Mouse (Mus musculus) fat pad, adult 2 months (tissue): ENCODE results near the gene Stx11.
"Not testable (repeated sequence)": the region's sequence is repeated elsewhere in the genome, so short reads cannot be mapped to it uniquely, and the experiment has no call there.

Experiments
- DNase-seq: peaks from one replicate; pipeline ENCODE4 v3.0.0-alpha.2; 2011; ENCODE audit warnings: low read depth, low spot score; ENCODE audit errors: extremely low read depth

Stx11 gene

DNA sequence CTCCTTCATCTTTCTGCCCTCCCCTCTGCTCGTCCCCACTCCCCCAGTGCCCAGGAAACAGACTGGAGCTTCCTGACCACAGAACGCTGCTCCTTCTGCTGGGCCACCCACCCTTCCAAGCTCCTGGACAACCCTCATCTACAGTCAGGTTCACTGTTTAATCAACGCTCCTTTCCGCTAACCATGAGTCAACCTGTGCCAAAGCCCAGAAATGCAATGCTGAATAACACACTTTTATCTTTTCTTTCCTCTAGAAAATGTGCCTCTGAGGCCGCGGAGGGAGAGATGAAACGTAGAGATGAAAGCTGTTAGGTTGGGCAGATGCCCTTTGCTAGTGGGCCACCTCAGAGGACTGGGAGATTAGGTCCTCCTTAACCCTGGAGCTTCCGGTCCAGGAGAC is 2.6 kb downstream of the Stx11 start:
- no peak for DNase-seq

DNA sequence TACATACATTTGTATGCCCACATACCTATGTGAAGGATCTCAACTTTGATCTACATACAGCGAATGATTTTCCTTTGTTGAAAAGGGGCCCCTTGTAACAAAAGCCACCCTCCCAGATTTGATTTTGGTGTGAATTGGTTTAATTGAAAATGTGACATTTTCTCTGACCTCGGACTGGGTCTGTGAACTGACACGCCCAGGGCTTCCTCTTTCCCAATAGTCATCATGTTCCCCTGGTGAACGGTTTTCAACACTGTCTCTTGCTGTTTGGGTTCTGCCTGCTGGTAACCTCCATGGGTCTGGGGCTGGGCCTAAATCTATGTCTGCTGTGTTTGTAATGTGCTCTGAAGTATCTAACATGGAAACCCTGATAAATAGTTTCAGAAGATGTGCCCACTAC is 6.8 kb downstream of the Stx11 start:
- no peak for DNase-seq

DNA sequence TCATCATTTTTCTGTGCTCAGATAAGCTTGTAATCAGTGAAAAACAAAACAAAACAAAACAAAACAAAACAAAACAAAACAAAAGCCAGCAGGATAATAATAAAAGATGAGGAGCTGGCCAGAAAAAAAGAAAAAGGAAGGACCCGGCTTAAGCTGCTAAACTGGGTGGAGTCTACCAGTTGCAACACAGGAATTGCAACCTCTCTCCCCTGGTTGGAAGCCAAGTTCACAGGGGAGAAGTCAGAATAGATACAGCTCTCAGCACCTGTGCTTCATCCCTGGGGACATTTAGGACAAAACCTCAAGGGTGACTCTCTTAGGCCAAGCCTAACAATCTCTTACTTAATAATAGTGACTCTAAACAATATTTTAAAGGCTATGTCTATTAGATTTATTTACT is 8.3 kb downstream of the Stx11 start:
- DNase-seq = peak; percentile 34

DNA sequence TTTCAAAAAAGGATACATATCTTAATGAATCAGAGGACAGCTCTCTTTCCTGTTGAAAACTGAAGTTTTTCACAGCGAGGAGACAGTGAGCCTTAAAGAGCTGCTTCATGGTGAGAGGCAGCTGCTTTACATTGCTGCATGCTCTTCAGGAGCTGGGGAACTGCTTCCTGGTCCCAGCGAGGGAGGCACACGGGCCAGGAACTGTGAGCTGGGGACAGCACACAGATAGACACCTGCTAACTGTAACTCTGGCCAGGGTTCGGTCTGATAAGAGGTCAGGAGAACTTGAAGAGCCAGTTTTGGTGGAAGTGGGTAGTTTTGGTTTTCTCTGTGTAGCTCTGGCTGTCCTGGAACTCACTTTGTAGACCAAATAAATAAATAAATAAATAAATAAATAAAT is 12.7 kb downstream of the Stx11 start:
- not testable (repeated sequence) for DNase-seq

DNA sequence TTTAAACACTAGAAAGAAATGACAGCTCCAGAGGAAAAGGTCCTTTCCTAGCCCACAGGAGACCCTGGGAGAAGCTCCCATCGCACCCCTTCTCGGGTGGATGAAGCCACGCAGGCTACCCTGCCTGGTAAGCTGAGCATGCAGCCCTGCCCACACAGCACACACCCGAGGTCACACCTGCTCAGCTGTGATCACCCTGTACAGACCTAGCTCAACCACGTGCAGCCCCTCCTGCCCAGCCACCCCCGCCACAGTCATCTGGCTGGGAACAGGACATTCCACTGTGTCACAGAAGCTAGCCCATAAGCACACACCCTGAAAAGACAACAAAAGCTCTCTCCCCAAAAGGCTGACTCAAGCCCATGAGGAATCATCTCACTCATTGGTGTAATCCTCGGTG is 14.8 kb downstream of the Stx11 start:
- no peak for DNase-seq

DNA sequence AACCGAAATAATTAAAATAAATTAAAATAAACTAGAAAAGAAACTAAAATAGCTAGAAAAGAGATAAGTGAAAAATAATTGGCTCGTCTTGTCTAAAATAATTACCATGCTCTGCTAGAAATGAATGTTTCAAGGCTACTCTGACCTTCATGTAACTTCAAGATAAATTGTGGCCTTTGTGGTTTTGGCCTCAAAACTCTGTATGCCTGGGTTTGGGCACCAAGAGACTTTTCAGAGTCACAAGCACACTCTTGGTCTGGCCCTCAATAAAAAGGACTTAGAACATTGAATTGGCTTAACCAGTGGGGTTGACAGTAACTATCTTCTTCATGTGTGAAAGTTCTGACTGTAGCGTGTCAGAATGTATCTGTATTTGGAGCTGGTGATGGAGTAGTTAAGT is 16.5 kb downstream of the Stx11 start:
- DNase-seq = no peak

DNA sequence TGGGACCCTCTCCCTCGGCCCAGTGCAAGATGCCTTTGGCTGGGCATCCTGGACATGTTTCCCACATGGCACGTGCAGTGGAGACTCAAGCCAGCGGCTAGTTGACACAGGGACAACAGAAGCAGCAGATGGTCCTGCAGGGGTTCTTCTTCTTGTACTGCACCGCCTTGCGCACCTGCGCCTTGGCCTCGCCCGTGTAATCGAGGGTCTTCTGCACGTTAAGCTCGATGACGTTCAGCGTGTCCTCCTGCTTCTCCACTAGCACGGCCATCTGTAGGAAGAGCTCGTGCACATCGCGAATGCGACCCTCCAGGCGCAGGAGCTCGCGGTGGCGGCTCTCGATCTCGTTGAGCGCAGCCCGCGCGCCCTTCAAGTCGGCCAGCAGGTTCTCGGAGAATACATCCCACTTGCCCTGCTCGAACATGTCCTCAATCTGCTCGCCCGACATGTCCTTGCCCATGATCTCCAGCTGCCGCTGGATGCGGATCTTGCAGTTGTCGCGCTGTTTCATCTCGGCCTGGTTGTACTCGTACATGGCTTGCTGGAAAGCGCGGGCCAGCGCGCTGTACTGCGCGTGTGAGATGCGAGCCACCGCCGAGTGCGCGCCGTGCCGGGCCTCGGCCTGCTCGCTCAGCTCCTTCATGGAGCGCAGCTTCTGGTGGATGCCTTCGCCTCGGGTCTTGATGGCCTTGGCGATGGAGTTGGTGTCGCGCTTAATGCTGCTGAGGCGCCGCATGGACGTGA is 22.9 kb downstream of the Stx11 start:
- no peak for DNase-seq

DNA sequence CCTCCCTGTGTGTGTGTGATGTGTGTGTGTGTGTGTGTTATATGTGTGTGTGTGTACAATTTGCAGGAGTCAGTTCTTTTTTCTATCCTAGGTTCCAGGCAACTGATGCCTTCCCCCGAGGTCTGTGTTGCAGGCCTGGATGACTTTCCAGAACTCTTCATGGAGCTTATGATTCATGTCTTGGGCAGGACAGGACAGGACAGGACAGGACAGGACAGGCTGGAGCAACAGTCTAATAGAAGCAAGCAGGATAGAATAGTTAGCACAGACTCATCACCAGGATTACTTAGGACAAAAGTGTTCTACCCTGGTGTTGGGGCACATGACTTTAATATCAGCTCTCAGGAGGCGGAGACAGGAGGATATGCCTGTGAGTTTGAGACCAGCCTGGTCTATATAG is 25.3 kb downstream of the Stx11 start:
- DNase-seq = peak; percentile 23

DNA sequence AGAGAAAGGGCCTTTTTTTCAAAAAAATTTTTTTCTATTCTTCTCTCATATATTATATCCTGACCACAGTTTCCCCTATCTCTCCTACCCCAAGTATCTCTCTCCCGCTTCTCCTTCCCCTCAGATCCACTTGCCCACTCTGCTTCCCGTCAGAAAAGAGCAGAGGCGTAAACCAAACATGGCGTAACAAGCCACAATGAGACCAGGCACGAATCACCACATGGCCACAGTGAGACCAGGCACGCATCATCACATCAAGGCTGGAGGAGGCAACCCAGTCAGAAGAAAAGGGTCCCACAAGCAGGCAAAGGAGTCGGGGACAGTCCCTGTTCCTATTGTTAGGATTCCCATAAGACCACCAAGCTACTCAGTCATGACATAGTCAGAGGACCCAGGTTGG is 28.0 kb downstream of the Stx11 start:
- no peak for DNase-seq

DNA sequence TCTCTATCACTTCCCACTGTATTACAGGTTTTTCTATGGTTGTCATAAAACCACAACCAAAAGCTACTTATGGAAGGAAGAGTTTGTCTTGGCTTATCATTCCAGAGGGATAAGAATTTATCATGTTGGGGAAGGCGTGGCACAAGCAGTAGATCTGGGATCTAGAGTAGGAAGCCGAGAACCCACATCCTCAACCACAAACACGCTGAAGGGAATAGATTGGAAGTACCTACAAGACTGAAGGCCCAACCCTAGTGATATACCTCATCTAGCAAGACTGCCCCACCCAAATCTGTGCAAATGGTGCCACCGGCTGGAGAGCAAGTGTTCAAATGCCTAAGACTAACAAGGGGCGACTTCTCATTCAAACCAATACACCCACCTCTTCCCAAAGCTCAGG is 28.5 kb downstream of the Stx11 start:
- no peak for DNase-seq

DNA sequence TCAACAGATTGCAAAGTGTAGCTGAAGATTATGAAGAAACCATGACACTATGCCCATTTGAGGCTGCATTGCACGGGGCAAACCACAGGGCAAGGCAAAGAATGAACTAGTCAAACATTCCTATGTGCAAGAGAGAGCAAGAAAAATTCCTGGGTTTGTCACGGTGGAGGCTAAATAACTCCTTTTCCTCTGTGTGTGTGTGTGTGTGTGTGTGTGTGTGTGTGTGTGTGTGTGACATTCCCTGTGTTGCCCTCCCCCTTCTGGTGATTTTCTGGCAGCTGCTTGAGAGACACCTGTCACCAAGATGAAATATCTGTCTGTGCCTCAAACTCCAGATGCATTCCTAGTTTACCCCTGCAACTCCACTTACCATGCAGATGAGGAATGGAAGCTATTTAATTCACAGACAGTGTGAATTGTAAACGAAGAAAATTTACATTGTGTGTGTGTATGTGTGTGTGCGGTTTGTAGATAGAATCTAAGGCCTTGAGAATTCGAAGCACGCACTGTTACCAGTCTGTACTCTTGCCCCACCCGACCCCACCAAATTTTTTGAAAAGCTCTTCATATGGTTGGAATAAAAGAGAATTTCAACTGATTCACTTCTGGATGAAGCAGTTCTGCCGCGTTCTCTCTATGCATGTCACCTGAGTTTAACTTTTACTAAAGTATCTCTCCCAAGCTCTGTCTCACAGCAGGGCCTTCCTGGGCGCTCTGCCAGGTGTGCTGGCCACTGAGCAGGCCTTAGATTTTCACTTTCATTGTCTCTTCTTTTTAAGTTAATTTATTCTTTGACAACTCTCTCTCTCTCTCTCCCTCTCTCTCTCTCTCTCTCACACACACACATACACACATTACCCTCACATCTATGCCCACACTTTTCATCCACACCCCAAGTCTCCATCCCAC is 32.4 kb downstream of the Stx11 start:
- no peak for DNase-seq

DNA sequence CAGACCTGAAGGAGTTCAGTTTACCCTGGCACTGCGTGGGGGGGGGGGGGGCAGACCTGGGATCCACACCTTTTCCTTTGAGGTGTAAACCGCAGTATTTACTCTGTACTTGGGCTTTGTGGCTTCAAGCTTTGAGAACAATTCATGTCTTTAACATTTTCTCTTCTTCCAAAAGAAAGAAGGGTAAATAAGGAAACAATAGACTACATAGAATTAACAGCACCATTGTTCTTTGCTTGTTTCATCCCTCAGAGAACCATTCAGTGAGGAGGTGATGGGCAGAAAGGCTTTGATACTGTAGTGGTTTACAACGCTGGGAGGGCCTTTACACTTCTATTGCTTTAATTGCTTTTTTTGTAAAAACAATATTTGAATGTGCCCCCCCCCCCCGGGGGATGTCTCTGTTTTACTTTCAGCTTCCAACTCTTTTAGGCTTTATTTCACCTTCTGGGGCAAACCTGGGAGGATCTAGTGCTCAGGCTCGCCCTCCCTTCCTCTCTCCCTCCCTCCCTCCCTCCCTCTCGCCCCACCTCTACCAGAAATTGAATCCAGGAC is 33.7 kb downstream of the Stx11 start:
- no peak for DNase-seq

DNA sequence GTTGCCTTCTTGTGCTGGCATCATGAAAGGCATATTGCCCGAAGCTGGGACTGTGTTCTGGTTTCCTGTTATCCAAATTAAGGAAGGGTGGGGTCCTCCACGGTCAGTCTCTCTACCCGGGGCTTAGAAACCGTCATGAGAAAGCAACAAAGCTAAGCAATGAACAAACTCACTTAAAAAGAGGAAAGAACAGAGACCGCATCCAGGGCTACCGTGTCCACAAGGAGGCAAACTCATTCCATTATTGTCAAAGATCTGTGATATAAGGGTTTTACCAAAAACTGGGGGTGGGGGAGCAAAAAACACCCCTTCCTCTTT is 34.3 kb downstream of the Stx11 start:
- no peak for DNase-seq

DNA sequence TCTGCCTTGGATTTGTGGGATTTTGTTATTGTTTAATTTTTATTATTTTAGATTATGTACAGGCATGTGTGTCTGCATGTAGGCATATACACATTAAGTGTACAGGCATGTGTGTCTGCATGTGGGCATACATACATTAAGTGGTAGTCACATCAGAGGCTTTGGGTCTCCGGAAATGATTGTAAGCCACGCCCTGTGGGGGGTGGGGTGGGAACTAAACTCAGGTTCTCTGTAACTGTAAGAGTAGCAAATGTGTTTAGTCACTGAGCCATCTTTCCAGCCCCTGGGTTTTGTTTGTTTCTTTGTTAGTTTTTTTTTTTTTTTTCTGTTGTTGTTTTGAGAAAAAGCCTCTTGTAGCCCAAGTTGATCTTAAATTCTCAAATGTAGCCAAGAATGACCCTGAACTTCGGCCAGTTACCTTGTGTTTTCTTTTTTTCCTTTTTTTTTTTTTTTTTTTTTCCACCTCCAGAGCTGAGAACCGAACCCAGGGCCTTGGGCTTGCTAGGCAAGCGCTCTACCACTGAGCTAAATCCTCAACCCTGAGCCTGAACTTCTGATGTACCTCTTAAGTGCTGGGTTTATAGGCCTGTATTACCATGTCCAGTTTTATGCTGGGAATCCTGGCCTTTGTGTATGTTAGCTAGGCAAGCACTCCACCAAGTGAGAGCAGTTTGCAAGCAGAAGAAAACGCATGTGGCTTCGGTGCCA is 34.8 kb downstream of the Stx11 start:
- DNase-seq = no peak

DNA sequence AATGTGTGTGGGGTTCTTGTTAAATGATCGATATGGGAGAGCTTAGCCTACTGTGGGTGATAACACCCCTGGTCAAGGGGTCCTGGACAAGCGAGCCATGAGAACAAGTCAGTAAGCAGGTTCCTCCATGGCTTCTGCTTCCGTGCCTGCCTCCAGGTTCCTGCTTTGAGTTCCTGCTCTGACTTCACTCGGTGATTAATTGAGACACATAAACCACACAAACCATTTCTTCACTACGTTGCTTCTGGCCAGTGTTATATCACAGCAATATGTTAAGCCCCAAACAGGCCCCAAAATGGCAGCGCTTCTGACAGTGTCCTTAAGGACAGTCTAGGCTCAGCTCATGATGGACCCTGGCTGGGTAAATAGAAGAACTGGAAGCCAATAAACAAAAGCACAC is 35.9 kb downstream of the Stx11 start:
- DNase-seq = no peak

DNA sequence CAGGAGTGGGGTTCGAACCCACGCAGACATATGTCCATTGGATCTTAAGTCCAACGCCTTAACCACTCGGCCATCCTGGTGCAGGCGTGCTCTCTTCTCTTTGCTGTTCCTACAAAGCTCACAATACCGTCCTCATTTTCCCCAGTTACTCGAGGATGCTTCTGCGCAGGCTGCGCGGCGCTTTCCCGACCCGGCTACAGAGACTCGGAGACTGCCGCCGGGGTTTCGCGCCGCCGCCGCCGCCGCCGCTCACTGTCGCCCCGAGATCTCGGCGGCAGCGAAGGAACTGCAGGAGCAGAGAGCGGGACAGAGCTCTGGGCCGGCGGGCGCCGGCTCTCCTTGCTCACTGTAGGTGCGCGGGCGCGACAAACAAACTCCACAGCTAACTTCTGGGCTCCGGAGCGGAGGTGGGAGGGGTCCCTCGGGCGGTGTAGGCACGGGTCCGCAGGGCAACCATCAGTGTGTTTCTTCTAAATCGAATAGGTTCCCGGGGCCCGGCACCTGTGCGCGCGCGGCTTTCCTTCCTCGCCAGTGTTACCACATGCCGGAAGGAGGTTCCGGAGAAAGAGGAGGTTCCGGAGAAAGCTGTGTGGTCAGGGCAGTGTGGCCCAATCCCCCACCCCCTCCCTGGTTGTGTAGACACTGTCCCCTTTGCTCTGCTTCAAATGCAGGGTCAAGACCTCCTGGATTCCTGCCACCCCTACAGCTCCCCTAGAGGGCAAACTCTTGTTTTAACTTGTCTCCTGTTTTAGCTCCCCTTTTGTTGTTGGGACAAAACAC is 41.3 kb downstream of the Stx11 start:
- DNase-seq = peak; percentile 59

DNA sequence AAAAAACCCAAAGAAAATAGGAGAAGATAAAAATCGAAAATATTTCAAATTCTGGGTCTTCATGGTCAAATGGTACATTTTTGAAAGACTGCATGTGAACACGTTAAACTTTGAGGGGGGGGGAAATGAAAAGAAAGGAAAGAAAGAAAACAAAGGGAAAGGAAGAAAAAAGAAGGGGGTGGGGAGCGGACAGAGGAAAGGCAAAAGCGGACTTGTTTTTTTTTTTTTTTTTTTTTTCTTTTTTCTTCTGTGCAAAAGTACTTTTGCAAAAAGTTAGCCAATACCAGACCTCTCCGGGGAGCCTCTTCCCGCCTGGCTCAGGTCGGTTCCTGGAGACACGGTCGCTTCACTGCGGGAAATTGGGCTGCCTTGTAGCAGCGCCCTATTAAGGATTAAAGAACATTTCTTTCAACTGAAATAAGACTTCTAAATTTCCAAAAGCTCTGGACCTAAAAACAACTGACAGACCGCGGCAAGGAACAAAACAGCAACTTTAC is 42.0 kb downstream of the Stx11 start:
- DNase-seq = no peak

DNA sequence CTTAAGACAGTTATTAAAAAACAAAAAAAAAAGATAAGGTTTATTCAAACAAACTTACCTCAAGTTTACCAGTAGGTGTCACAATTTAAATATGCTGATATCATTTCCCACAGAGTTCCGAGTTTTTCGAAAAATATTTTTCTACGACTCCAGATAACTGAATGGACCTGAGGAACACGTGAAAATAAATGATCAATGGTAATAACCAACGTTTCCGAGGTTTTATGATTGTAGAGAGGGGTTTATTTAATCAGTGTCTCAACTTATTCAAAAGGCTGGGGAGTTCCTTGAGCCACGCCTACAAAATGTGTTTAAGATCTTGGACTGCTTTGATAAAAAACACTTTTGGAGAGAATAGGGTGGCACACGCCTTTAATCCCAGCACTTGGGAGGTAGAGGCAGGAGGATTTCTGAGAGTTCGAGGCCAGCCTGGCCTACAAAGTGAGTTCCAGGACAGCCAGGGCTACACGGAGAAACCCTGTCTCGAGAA is 42.5 kb downstream of the Stx11 start:
- DNase-seq = no peak

DNA sequence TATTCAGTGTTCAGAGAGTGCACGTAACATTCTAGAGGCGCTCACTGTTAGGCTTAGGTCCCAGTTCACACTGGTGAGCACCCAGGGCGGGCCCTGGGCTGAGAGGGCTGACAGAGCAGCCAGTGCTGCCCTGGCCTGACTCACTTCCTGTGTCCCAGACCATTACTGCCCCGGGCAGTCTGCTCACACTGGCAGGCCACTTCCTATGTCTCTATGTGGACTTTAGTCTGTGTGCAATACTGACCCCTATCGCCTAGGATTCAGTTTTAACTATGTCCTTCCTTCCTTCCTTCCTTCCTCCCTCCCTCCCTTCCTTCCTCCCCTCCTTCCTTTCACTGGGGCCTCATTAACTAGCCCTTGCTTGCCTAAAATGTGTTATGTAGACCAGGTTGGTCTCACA is 44.8 kb downstream of the Stx11 start:
- DNase-seq = no peak

DNA sequence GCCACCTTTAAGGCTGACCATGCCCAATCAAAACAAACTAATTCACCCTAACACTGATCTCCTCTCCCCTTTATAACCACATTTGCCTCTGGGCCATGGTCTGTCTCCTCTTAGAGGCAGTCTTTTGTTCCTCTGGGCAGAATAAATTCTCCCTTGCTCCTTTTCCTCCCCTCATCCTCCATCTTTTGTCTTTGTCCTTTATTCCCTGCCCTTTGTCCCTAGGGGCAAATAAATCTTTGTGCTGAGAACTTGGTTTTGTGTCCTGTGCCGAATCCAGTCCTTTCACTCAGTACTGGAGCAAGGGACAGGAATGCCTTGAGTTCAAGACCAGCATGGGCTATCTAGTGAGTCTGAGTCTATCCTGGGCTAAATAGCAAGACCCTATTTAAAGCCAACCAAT is 46.5 kb downstream of the Stx11 start:
- no peak for DNase-seq

DNA sequence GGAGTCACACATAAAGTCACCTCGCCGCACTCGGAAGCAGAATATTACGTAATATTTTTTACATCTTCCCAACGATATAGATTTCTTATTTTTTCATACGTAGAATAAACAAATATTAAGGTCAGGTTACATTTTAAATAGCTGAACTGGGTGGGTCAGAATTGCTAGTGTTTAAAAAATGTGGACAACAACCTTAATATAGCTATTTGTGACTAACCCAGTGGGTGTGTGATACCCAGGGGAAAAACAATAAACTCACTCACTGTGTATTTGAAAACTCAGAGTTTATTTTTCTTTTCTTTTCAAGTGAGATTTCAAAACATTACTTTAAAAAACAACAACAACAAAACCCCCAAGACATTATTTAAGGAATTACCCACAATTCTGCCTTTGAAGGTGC is 47.7 kb downstream of the Stx11 start:
- DNase-seq = no peak
